Mouse (Mus musculus) ovary, postnatal 36 days (tissue): ENCODE data around the gene Plekhg5.

ENCODE experiments used
- DNase-seq: peaks from one replicate; pipeline ENCODE4 v3.0.0; 2022; ENCODE audit warnings: low spot score, mixed read lengths

Plekhg5 gene

DNA sequence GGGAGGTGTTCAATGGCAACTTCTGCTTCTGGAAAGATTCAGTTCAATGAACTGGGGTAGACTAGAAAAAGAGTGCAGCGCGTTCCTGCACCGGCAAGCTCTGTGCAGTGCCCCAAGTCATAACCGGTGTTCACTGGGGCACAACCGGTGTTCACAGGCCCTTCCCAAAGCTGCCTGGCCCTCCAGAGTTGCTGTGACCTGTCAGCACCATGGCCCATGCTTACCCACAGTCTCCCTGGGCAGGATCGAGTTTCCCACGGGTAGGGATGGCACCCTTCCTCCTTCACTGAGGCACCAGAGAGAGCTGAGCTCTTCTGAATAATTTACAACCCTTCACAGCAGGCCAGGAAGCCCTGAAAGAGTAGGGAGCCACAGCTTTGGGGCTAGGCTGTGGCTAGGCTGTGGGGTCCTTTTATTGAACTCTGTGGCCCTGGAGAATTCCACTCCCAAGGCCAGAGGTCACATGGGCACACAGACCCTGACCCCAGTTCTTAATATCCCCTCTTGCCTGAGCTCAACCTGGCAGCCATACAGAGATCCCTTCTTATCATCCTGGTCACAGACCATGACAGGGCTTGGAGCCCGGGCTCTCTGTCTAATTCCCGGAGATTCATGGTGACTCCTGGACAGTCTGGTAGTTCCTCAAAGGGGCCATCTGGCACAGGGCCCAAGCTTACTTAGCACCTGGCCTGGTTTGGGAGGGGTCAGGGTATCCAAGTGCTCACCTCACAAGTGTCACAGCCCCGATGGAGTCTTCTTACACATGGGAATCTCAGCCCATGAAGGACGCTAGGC is 73.9 kb downstream of the Plekhg5 start:
- DNase-seq = no peak

GRCm38 (mm10) chr4:152150546-152150945 is 78.2 kb downstream of the Plekhg5 start:
- DNase-seq = no peak

- DNase-seq = no peak
Measured at GRCm38 (mm10) chr4:152151451-152151965, 79.2 kb downstream of the Plekhg5 start.

DNA sequence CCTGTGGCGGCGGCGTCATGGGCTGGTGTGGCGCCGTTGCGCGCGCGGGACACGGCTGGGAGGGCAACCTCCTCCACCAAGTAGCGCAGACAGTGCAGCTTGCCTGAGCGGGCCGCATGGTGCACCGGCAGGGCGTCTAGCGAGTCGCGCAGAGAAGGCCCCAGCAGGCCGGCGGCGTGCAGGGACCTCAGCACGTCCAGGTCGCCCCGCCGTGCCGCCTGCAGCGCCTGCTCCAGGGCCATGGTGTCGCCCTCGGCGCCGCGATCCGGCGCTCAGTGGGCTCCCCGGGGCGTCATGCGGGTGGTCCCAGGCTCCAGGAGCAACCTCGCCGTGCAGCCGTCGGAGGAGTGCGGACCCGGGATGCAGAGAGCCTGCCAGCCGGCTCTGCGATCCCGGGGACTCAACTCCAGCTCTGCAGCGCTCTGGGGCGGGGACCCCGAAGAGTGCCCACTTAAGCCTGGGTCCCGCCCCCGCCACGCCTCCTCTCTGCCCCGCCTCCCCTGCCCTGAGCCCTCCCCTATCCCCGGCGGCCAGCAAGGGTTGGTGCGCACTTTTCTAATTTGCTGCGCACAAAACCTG is 79.8 kb downstream of the Plekhg5 start, which contains the start of gene Espn:
Espn (minus strand) TSS at position 406 of the 579 bp plus-strand sequence.
- peak; percentile 82 for DNase-seq

DNA sequence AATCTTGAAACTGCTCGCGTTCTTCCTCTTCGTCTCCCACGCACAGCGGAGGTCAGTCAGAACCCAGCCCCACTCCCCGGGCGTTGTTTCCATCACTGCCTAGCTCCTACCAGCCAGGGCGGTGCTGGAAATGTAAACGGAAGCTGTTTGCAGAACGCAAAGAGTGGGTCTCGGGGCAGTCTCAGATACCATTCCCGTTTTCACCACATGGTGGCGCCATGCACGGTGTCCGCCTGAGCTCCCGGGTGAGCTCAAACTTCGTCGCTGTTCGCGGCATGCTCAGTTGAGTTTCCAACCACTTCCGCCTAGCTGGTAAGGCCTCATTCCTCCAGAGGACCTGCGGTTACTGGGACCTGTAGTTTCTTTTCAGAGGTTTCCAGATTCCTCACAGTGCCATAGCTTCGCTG is 81.5 kb downstream of the Plekhg5 start:
- DNase-seq = peak; percentile 81

- no peak for DNase-seq
Measured at GRCm38 (mm10) chr4:152155019-152155418, 82.7 kb downstream of the Plekhg5 start.

GRCm38 (mm10) chr4:152157779-152158584 is 85.7 kb downstream of the Plekhg5 start:
- DNase-seq = no peak

DNA sequence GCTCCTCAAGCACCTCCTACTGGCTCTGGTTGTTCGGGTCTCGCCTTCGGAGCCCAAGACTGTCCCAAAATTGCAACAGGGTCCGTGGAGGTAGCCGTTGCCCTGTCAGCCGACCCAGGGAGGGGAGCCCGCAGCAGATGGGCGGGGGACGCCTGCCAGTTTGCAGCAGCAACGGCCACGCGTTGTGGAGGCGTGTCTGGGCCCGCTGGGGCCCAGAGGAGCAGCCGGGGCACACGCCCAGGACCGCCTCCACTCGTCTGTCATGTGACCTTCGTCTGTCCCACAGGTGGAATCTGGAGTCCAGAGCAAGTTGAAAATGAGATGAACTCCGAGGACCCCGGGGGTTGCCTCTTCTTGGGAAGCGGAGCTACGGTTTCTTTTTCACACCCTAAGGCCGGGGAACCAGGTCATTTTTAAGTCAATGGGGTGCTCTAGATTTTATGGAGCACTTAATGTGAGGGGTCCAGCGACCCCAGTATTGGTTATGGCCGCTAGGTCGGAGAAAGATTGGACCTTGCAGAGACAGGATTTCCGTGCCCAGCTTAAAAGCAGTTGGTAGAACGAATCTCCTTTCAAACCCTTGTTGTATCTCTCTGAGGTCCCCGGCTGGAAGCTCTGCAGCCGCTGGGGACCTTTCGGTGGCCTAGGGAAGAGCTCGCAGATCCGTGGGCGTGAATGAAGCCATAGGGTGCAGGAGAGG is 86.4 kb downstream of the Plekhg5 start, which contains the start of gene Hes2:
Hes2 (plus strand) TSS at position 283 of the 700 bp plus-strand sequence.
- no peak for DNase-seq

- no peak for DNase-seq
Measured at GRCm38 (mm10) chr4:152159285-152159678, 87.0 kb downstream of the Plekhg5 start.

DNA sequence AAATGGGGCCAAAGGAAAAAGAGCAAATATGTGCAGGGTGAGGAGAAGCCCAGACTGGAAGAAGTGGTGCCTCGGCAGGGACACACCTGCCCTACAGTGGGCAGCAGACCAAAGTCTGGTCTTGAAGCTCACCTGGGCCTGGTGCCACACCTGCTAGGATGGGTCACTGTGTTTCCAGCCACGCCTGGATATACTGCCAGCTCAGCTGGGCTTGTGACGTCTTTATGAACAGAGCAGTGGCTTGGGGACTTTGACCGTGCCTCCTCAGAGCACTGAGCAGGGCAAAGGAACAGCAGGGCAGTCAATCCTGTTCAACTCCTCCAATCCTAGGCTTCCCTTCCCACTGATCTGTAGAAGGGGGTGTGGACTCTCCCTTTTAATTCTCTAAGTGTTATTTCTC is 88.5 kb downstream of the Plekhg5 start:
- no peak for DNase-seq

DNA sequence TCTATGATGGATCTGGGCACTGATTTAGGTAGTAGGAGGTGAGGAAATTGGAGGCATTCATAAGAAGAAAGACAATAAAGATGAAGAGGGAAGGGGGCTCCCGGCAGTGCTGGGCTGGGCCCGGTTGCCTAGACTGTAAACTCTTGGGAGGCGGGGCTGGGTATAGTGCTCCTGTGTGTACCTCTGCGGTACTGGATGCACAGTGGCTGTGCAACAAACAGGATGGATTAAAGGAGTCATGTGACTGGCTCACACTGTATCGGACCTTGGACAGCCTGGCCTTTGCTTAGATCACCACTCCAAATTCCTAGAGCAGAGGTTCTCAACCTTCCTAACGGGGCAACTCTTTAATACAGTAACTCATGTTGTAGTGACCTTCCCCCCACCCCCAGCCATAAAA is 89.3 kb downstream of the Plekhg5 start:
- DNase-seq = no peak

- DNase-seq = no peak
Measured at GRCm38 (mm10) chr4:152162748-152163147, 90.5 kb downstream of the Plekhg5 start.
